Mouse (Mus musculus): ENCODE data around the gene Mdm4.

GRCm38 (mm10) chr1:133071666-133072381 lies 41.5 kb upstream of the Mdm4 start:
- TF ChIP-seq CTCF (IDR thresholded peaks at IDR 0.05; ENCODE audit: control insufficient read depth, insufficient read depth, insufficient read length) (no peak), CEBPB (IDR thresholded peaks at IDR 0.05; ENCODE audit: low read depth) (no peak), USF1 (IDR thresholded peaks at IDR 0.05; ENCODE audit: low read depth) (no peak)

All from C2C12 (cell line).